Mouse (Mus musculus) lung, embryonic 14.5 days (tissue): Measurements from ENCODE around the gene Nek6. TPM values are rescaled to one million over a fixed set of nuclear protein-coding genes. Genes with fewer than 3 reads are reported as not detected.

ENCODE experiments used
- ATAC-seq: fragments of 200-750 bp; cut with Nextera tagmentation; 2 replicates; pipeline ENCODE4 v1.8.0; 2017; ENCODE audit warnings: mild to moderate bottlenecking, moderate TSS enrichment, moderate library complexity; ENCODE audit not compliant: insufficient read depth
- DNase-seq: peaks from one replicate; pipeline ENCODE4 v3.0.0-alpha.2; 2015
- H3K27ac ChIP-seq: fragments of 300-500 bp; sonication (generic); 2 replicates; pipeline ENCODE4 v1.5.1; 2014; ENCODE audit warnings: low read depth, mild to moderate bottlenecking, moderate library complexity
- H3K27me3 ChIP-seq: fragments of 300-500 bp; sonication (generic); 2 replicates; pipeline ENCODE4 v1.6.1; 2014; ENCODE audit warnings: low read length, control low read depth; ENCODE audit not compliant: insufficient read depth
- H3K36me3 ChIP-seq: fragments of 300-500 bp; sonication (generic); 2 replicates; pipeline ENCODE4 v1.6.1; 2014; ENCODE audit warnings: control low read depth; ENCODE audit not compliant: insufficient read depth
- H3K4me1 ChIP-seq: fragments of 300-500 bp; sonication (generic); 2 replicates; pipeline ENCODE4 v1.6.1; 2014; ENCODE audit warnings: antibody characterized with exemption, control low read depth; ENCODE audit not compliant: insufficient read depth
- H3K4me2 ChIP-seq: fragments of 300-500 bp; sonication (generic); 2 replicates; pipeline ENCODE4 v1.6.1; 2014; ENCODE audit warnings: mild to moderate bottlenecking
- H3K4me3 ChIP-seq: fragments of 300-500 bp; sonication (generic); 2 replicates; pipeline ENCODE4 v1.5.1; 2014; ENCODE audit warnings: low read depth, low read length
- H3K9ac ChIP-seq: fragments of 300-500 bp; sonication (generic); 2 replicates; pipeline ENCODE4 v1.6.1; 2014
- H3K9me3 ChIP-seq: fragments of 300-500 bp; sonication (generic); 2 replicates; pipeline ENCODE4 v1.6.1; 2016; ENCODE audit warnings: low read depth, low read length, control low read depth
- CTCF ChIP-seq: IDR thresholded peaks from 2 replicates; pipeline ENCODE4 v1.5.1; 2016; ENCODE audit warnings: antibody characterized with exemption, low read depth
- WGBS: fragments of 180-500 bp; shearing (Covaris S2); extraction: QIAGEN DNeasy Blood & Tissue Kit; methylation state at CpG from one replicate; pipeline ENCODE4 v1.1.7; 2014; 5-methylcytosine and 5-hydroxymethylcytosine counted together
- polyA plus RNA-seq: library from polyadenylated mRNA; unstranded; fragments of >200 nt; fragmentation: Nextera tagmentation; extraction: Ambion mirVana; gene quantifications from 2 replicates; pipeline ENCODE4 v1.2.1, GENCODE M21; 2014

The Nek6 gene
- polyA plus RNA-seq, 1 experiment from 2014 or later: 134 TPM

DNA sequence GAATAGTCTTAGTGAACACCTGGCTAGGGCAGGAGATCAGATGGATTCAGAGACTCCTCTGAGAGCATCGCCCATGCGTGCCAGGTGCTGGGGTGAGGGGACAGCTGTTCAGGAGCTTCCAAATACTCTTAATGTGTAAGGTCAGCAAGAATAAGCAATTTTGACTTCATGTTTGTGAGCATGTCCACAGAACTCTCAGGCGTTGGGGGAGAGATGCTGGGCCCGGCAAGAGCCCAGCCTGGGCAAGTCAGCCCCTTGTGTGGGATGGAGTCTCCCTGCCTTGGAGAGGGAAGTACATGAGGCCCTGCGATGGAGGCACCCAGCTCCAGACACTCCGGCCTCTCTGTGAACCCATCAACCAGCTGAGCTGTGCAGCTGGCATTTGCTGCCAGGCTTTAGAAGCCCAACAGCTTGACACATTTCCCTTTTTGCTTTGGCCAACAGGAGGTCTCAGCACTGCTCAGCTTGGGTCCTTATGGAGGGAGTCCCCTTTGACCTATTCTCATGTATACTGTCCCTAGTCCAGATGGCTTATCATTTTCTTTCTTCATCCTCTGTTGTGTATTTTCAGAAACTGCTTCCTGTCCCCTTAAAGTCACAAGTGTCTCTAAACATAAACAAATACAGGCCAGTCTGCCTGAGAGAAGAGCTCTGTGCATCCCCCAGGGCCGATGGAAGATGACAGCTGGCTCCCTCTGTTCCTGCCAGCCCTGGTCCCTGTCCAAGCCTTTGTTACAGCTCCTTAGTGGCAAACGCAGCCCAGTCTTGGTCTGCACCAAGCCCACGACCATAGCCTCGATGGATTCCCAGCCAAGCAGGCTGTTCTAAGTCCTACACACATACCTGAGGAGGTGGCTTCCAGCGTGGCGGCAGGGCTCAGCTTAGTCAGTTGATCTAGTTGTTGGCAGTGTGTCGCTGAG, 67.4 kb downstream of the Nek6 start:
- Histone ChIP-seq H3K27ac (peak overlapping the region; percentile 78), H3K9me3 (no peaks in the 10 kb centered on the region), H3K4me3 (no peak overlapping the region), H3K4me2 (no peak overlapping the region), H3K4me1 (peaks cover 11% of the 10 kb centered on the region), H3K27me3 (no peaks in the 10 kb centered on the region), H3K36me3 (peaks cover 69% of the 10 kb centered on the region), H3K9ac (no peak overlapping the region)
- WGBS: 44% methylated on average over 13 of the region's 13 CpGs
- ATAC-seq (peak; percentile 92), DNase-seq (peak; percentile 84)
- no peak for TF ChIP-seq CTCF

GRCm38 (mm10) chr2:38579528-38579927, 68.1 kb downstream of the Nek6 start:
- Histone ChIP-seq H3K36me3 (peaks cover 69% of the 10 kb centered on the region), H3K9me3 (no peaks in the 10 kb centered on the region), H3K4me1 (peaks cover 11% of the 10 kb centered on the region), H3K4me3 (no peak overlapping the region), H3K4me2 (no peak overlapping the region), H3K27me3 (no peaks in the 10 kb centered on the region), H3K27ac (peak overlapping the region; percentile 78), H3K9ac (no peak overlapping the region)
- ATAC-seq (no peak; the same call in 1 of the 2 replicates), DNase-seq (no peak)
- 50% methylated on average over 1 of the region's 1 CpGs for WGBS
- no peak for TF ChIP-seq CTCF

DNA sequence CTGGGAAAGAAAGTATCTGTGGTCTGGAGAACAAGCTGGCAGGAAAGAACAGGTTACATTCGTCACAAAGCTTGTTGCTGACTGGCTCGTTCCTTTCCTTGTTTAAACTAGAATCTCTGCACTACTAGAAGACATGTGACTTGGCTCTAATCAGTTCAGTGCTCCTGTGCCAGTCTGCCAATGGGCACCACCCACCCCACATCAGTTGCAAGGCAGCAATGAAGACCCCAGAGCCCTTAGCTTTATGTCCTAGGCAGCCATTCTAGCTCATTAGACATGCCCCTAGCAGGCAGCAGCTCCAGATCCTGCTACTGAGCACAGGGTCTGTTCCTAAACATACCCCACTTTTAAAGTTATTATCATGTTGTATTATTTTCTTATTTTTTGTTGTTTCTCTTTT, 72.5 kb downstream of the Nek6 start:
- peaks cover 6% of the 10 kb centered on the region for H3K4me1 ChIP-seq
- no peaks in the 10 kb centered on the region for H3K9me3 ChIP-seq
- WGBS: 71% methylated on average over 2 of the region's 2 CpGs
- H3K9ac ChIP-seq: no peak overlapping the region
- no peak overlapping the region for H3K4me2 ChIP-seq
- H3K27ac ChIP-seq: no peak overlapping the region
- ATAC-seq: no peak
- H3K27me3 ChIP-seq: no peaks in the 10 kb centered on the region
- TF ChIP-seq CTCF: no peak
- H3K36me3 ChIP-seq: peaks cover 82% of the 10 kb centered on the region
- H3K4me3 ChIP-seq: no peak overlapping the region
- no peak for DNase-seq

- no peak for TF ChIP-seq CTCF
- DNase-seq (no peak), ATAC-seq (no peak)
- H3K9me3 ChIP-seq: no peaks in the 10 kb centered on the region
- H3K9ac ChIP-seq: no peak overlapping the region
- no peaks in the 10 kb centered on the region for H3K4me1 ChIP-seq
- H3K27me3 ChIP-seq: no peaks in the 10 kb centered on the region
- H3K4me2 ChIP-seq: no peak overlapping the region
- WGBS: 57% methylated on average over 13 of the region's 13 CpGs
- H3K27ac ChIP-seq: no peak overlapping the region
- H3K36me3 ChIP-seq: peaks cover 80% of the 10 kb centered on the region
- no peak overlapping the region for H3K4me3 ChIP-seq
Measured at GRCm38 (mm10) chr2:38584514-38585378, 73.3 kb downstream of the Nek6 start.

GRCm38 (mm10) chr2:38585379-38585736, 73.9 kb downstream of the Nek6 start:
- Histone ChIP-seq H3K4me1 (no peaks in the 10 kb centered on the region), H3K9me3 (no peaks in the 10 kb centered on the region), H3K4me2 (no peak overlapping the region), H3K4me3 (no peak overlapping the region), H3K9ac (no peak overlapping the region), H3K27me3 (no peaks in the 10 kb centered on the region), H3K36me3 (peaks cover 80% of the 10 kb centered on the region), H3K27ac (no peak overlapping the region)
- DNase-seq (no peak), ATAC-seq (peak; percentile 30; the same call in 1 of the 2 replicates)
- 29% methylated on average over 5 of the region's 5 CpGs for WGBS
- TF ChIP-seq CTCF: no peak

DNA sequence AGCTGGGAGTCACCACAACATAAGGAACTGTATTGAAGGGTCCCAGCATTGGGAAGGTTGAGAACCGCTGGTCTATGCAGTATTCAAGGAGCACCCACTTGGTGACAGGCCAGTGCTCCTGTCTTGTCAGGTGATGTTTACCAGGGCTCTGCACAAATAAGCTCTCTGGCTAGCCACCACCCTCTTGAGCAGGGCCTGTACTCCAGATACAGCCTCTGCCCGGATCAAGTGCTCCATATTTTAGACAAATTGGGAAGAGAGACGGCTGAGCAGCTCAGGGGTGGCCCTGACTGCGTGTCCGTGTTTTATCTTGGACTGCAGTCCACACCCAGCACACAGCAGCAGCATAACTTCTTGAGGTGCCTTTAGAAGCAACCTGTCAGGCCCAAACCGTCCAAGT, 75.3 kb downstream of the Nek6 start:
- Histone ChIP-seq H3K4me2 (no peak overlapping the region), H3K9me3 (no peaks in the 10 kb centered on the region), H3K4me3 (no peak overlapping the region), H3K4me1 (no peaks in the 10 kb centered on the region), H3K36me3 (peaks cover 75% of the 10 kb centered on the region), H3K9ac (no peak overlapping the region), H3K27ac (no peak overlapping the region), H3K27me3 (no peaks in the 10 kb centered on the region)
- DNase-seq (no peak), ATAC-seq (no peak)
- TF ChIP-seq CTCF: no peak
- WGBS: 69% methylated on average over 6 of the region's 6 CpGs
